Mouse (Mus musculus) embryonic facial prominence, embryonic 15.5 days (tissue): ENCODE measurements at regions not wholly inside any gene's neighbourhood (a gene's known extent, or its start where the extent isn't known, plus 50 kb on each side); places are given as distances from the start of the nearest gene placed in this dataset.

Experiments
- ATAC-seq: fragments of 200-750 bp; cut with Nextera tagmentation; 2 replicates; pipeline ENCODE4 v1.8.0; 2017; ENCODE audit warnings: low read depth, moderate TSS enrichment; ENCODE audit not compliant: insufficient number of reproducible peaks, low FRiP score, low TSS enrichment
- H3K27ac ChIP-seq: fragments of 300-500 bp; sonication (generic); replicated peaks from 2 replicates; pipeline ENCODE4 v1.5.1; 2015; ENCODE audit warnings: mild to moderate bottlenecking, inconsistent platforms
- H3K27me3 ChIP-seq: fragments of 300-500 bp; sonication (generic); 2 replicates; pipeline ENCODE4 v1.6.1; 2015; ENCODE audit warnings: inconsistent platforms
- H3K36me3 ChIP-seq: fragments of 300-500 bp; sonication (generic); 2 replicates; pipeline ENCODE4 v1.6.1; 2015; ENCODE audit warnings: mild to moderate bottlenecking, inconsistent platforms
- H3K4me1 ChIP-seq: fragments of 300-500 bp; sonication (generic); 2 replicates; pipeline ENCODE4 v1.6.1; 2015; ENCODE audit warnings: inconsistent platforms
- H3K4me2 ChIP-seq: fragments of 300-500 bp; sonication (generic); replicated peaks from 2 replicates; pipeline ENCODE4 v1.6.1; 2015; ENCODE audit warnings: mild to moderate bottlenecking, inconsistent platforms
- H3K4me3 ChIP-seq: fragments of 300-500 bp; sonication (generic); replicated peaks from 2 replicates; pipeline ENCODE4 v1.5.1; 2015; ENCODE audit warnings: mild to moderate bottlenecking, inconsistent platforms
- H3K9ac ChIP-seq: fragments of 300-500 bp; sonication (generic); 2 replicates; pipeline ENCODE4 v1.6.1; 2015; ENCODE audit warnings: inconsistent platforms
- H3K9me3 ChIP-seq: fragments of 300-500 bp; sonication (generic); replicated peaks from 2 replicates; pipeline ENCODE4 v1.6.1; 2016; ENCODE audit warnings: inconsistent platforms
- WGBS: fragments of 180-500 bp; shearing (Covaris S2); methylation state at CpG from one replicate; pipeline ENCODE4 v1.1.7; 2015; 5-methylcytosine and 5-hydroxymethylcytosine counted together

GRCm38 (mm10) chr5:80938791-80939190 lies 81.1 kb upstream of the Adgrl3 start:
- Histone ChIP-seq H3K27ac (no peak overlapping the region), H3K4me1 (no peaks in the 10 kb centered on the region), H3K4me3 (no peak overlapping the region), H3K4me2 (no peak overlapping the region), H3K27me3 (no peaks in the 10 kb centered on the region), H3K9me3 (no peaks in the 10 kb centered on the region), H3K36me3 (no peaks in the 10 kb centered on the region), H3K9ac (no peak overlapping the region)
- 83% methylated on average over 3 of the region's 3 CpGs for WGBS
- ATAC-seq, result no peak

GRCm38 (mm10) chr5:80951861-80952599 lies 67.9 kb upstream of the Adgrl3 start:
- H3K4me1 ChIP-seq, result no peaks in the 10 kb centered on the region
- H3K4me3 ChIP-seq, result no peak overlapping the region
- H3K9ac ChIP-seq, result no peak overlapping the region
- H3K36me3 ChIP-seq, result no peaks in the 10 kb centered on the region
- no peak overlapping the region for H3K4me2 ChIP-seq
- no peaks in the 10 kb centered on the region for H3K9me3 ChIP-seq
- no peak overlapping the region for H3K27ac ChIP-seq
- ATAC-seq, result 0 out of 2 replicates have a peak, but pooled peaks have one; percentile 39
- no peaks in the 10 kb centered on the region for H3K27me3 ChIP-seq
- WGBS, result 74% methylated on average over 3 of the region's 3 CpGs

GRCm38 (mm10) chr5:80952600-80953218 lies 67.2 kb upstream of the Adgrl3 start:
- Histone ChIP-seq H3K9ac (no peak overlapping the region), H3K9me3 (no peaks in the 10 kb centered on the region), H3K4me2 (no peak overlapping the region), H3K4me3 (no peak overlapping the region), H3K36me3 (no peaks in the 10 kb centered on the region), H3K4me1 (no peaks in the 10 kb centered on the region), H3K27ac (no peak overlapping the region), H3K27me3 (no peaks in the 10 kb centered on the region)
- WGBS, result 40% methylated on average over 4 of the region's 4 CpGs
- ATAC-seq, result 0 out of 2 replicates have a peak, but pooled peaks have one; percentile 7
